Mouse (Mus musculus) ES-Bruce4 (cell line): ENCODE results near the gene Acsl6.
"Not testable (repeated sequence)": the region's sequence is repeated elsewhere in the genome, so short reads cannot be mapped to it uniquely, and the experiment has no call there.

Experiments
- CTCF ChIP-seq: IDR thresholded peaks from one replicate; pipeline ENCODE4 v1.8.1; 2011; ENCODE audit warnings: low read depth, low read length
- EP300 ChIP-seq: IDR thresholded peaks from 2 replicates; pipeline ENCODE4 v1.6.1; 2011; ENCODE audit warnings: low read depth, low read length; ENCODE audit not compliant: insufficient read depth
- POLR2A ChIP-seq: IDR thresholded peaks from one replicate; pipeline ENCODE4 v1.8.1; 2011; ENCODE audit warnings: low read length; ENCODE audit not compliant: insufficient read depth

DNA sequence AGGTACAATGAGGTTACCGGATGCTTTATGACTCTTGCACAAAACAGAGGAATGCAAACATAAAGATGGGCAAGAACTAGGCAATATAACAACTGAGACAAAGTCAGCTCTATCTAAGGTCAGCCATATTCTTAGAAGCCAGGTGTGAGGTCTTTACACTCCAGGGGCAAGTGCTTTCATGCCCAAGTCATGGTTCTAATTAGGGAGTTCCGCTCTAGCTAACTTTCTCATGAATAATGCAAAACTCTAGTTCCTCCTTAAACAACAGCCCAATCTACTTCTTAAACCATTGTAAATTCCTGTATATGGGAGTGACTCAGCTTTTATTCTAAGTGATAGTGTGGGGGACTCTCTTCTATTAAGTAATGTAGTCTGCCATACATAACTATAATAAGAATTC, 6.1 kb upstream of the Acsl6 start:
- TF ChIP-seq CTCF, POLR2A, EP300: not testable (repeated sequence)
